ENCODE assay signal across 25 mouse cellular contexts in genomic region chr19:25133959-25134358, GRCm38 (mm10).
DNase-seq lines count a peak whose midpoint lies in the region; ATAC-seq and TF ChIP-seq lines count a peak whose summit lies in the region.
"Had no signal": no experiment of that assay in that cellular context is flagged by ENCODE, and none has a peak within 500 bp of the region (broad histone marks: within the 10 kb centered on the region; RNA-seq: fewer than 3 reads in every experiment).

No protein-coding gene starts in this region.

- peak; percentile 51 to 58 for TF ChIP-seq EP300 in MEL (IDR thresholded peaks at IDR 0.05; ENCODE audit: low read depth in 1 of 2, low read length in 2 of 2)

- peak; percentile 50 for DNase-seq in heart, embryonic 10.5 days (ENCODE audit: low spot score)
- no peak for DNase-seq in heart, postnatal 10 days
- peak; percentile 51 for DNase-seq in 416B (ENCODE audit: low read depth)
- peak; percentile 54 for DNase-seq in MEL (ENCODE audit: low read depth, low spot score)
- DNase-seq in MEL-GATA-1-ER (ENCODE audit: extremely low read depth, low read depth): peak; percentile 26
- DNase-seq in gastrocnemius, adult 18-20 months (ENCODE audit: low spot score): no peak
- DNase-seq: adrenal gland, adult 2 months; adrenal gland, adult 8-10 months; adrenal gland, postnatal 10 days; adrenal gland, postnatal 14 days; adrenal gland, postnatal 25 days; adrenal gland, postnatal 36 days; B cell, adult 2 months; cerebellum, adult 11 months; cerebellum, adult 11-12 months; cerebellum, adult 18-20 months; cerebellum, adult 2 months; cerebellum, adult 8-10 months had no signal

- intact Hi-C loops in heart, postnatal 10 days (cut with DNase I): loop anchor here (2.0 to 10.0 kb wide), 3 partner anchors 103 to 501 kb away; partner anchors contain the start of gene Kank1

- no peak overlapping the region for H3K9ac ChIP-seq in MEL (ENCODE audit: control insufficient read depth, low read depth, low read length, poor library complexity, severe bottlenecking)
- H3K9ac ChIP-seq in forebrain, embryonic 16.5 days (replicated peaks; ENCODE audit: low read depth, low read length): no peak overlapping the region

- no peaks in the 10 kb centered on the region for H3K27me3 ChIP-seq in heart, embryonic 10.5 days (ENCODE audit: insufficient read depth, poor library complexity, severe bottlenecking)
- H3K27me3 ChIP-seq in MEL (ENCODE audit: control insufficient read depth in 1 of 2, insufficient read depth in 2 of 2, low read length in 2 of 2): no peaks in the 10 kb centered on the region
- no peaks in the 10 kb centered on the region for H3K27me3 ChIP-seq in forebrain, embryonic 16.5 days (replicated peaks; ENCODE audit: control insufficient read depth, insufficient read depth, low read length)
- H3K27me3 ChIP-seq: CH12.LX, Patski had no signal

- no peaks in the 10 kb centered on the region for H3K79me2 ChIP-seq in MEL (ENCODE audit: control insufficient read depth, insufficient read depth, low read length, poor library complexity)

- no peak overlapping the region for H3K27ac ChIP-seq in heart, embryonic 10.5 days
- H3K27ac ChIP-seq in MEL (ENCODE audit: control insufficient read depth, low read depth, low read length): no peak overlapping the region
- no peak overlapping the region for H3K27ac ChIP-seq in forebrain, embryonic 16.5 days (ENCODE audit: low read length)

- no peaks in the 10 kb centered on the region for H3K9me3 ChIP-seq in heart, embryonic 10.5 days
- no peaks in the 10 kb centered on the region for H3K9me3 ChIP-seq in MEL (replicated peaks; ENCODE audit: insufficient read depth, low read length)
- H3K9me3 ChIP-seq in forebrain, embryonic 16.5 days (ENCODE audit: control insufficient read depth, low read length): no peaks in the 10 kb centered on the region

- no peak for ATAC-seq in granulocyte monocyte progenitor cell, adult 5-6 weeks (replicated peaks; ENCODE audit: poor library complexity, severe bottlenecking)
- no peak for ATAC-seq in forebrain, embryonic 16.5 days
- ATAC-seq: activated CD4-positive, CD25-positive, alpha-beta regulatory T cell, adult 4 months; CD4-positive, CD25-positive, alpha-beta regulatory T cell, adult 4 months; Patski had no signal

- H3K4me1 ChIP-seq in heart, embryonic 10.5 days: peaks cover 18% of the 10 kb centered on the region
- peaks cover 4 to 7% of the 10 kb centered on the region in 2 experiments; a peak in 3 of 4 replicates for H3K4me1 ChIP-seq in MEL (ENCODE audit: control insufficient read depth in 1 of 2, insufficient read depth in 2 of 2, low read length in 2 of 2)
- H3K4me1 ChIP-seq in forebrain, embryonic 16.5 days (replicated peaks; ENCODE audit: control insufficient read depth, insufficient read depth, low read length): no peaks in the 10 kb centered on the region

- H3K4me3 ChIP-seq in heart, embryonic 10.5 days: no peak overlapping the region
- no peak overlapping the region for H3K4me3 ChIP-seq in MEL (ENCODE audit: control insufficient read depth in 1 of 2, insufficient read depth in 1 of 2, low read depth in 2 of 2, low read length in 2 of 2)
- no peak overlapping the region for H3K4me3 ChIP-seq in forebrain, embryonic 16.5 days (replicated peaks; ENCODE audit: low read length)

- WGBS in heart, embryonic 10.5 days: 81% methylated on average over 2 of the region's 2 CpGs
- WGBS in forebrain, embryonic 16.5 days: 77% methylated on average over 2 of the region's 2 CpGs

- TF ChIP-seq RAD21 in MEL (IDR thresholded peaks at IDR 0.05; ENCODE audit: low read depth, low read length): no peak

- H3K36me3 ChIP-seq in heart, embryonic 10.5 days: no peaks in the 10 kb centered on the region
- peaks cover 11 to 24% of the 10 kb centered on the region in 2 experiments for H3K36me3 ChIP-seq in MEL (ENCODE audit: control insufficient read depth in 1 of 2, insufficient read depth in 2 of 2, low read length in 2 of 2)
- no peaks in the 10 kb centered on the region for H3K36me3 ChIP-seq in forebrain, embryonic 16.5 days (ENCODE audit: control insufficient read depth, insufficient read depth)
- H3K36me3 ChIP-seq: G1E had no signal

- H3K4me2 ChIP-seq in forebrain, embryonic 16.5 days (ENCODE audit: low read length): no peak overlapping the region

- no peak for TF ChIP-seq CTCF in MEL (IDR thresholded peaks at IDR 0.05 in 2 of 3, conservative IDR thresholded peaks at IDR 0.05 in 1 of 3; ENCODE audit: control insufficient read depth in 1 of 3, insufficient read depth in 1 of 3, low read depth in 2 of 3, low read length in 3 of 3, poor library complexity in 1 of 3, severe bottlenecking in 1 of 3)

- TF ChIP-seq POLR2A in MEL (IDR thresholded peaks at IDR 0.05; ENCODE audit: control insufficient read depth in 1 of 2, insufficient read depth in 1 of 2, low read depth in 1 of 2, low read length in 2 of 2, poor library complexity in 1 of 2): no peak

TF ChIP-seq in MEL, 35 proteins besides CTCF, POLR2A, EP300 and RAD21:
- TF ChIP-seq GATA1 (IDR thresholded peaks at IDR 0.05; ENCODE audit: low read depth, low read length): peak; percentile 60
- peak; percentile 24; the same call in 1 of the 2 replicates for TF ChIP-seq ZKSCAN1 (IDR thresholded peaks at IDR 0.05; ENCODE audit: low read depth, low read length)
- TF ChIP-seq ZNF384 (IDR thresholded peaks at IDR 0.05; ENCODE audit: low read depth, low read length): peak; percentile 89
- no peak for TF ChIP-seq NRF1 (IDR thresholded peaks at IDR 0.05; ENCODE audit: insufficient read depth, low read depth, low read length, poor library complexity, severe bottlenecking)
- TF ChIP-seq MYB (IDR thresholded peaks at IDR 0.05; ENCODE audit: low read depth, low read length): peak; percentile 14; the same call in 1 of the 2 replicates
- no peak for TF ChIP-seq UBTF (IDR thresholded peaks at IDR 0.05; ENCODE audit: borderline replicate concordance, insufficient read depth, low read depth, low read length)
- TF ChIP-seq SMC3 (IDR thresholded peaks at IDR 0.05; ENCODE audit: low read depth, low read length): no peak
- TF ChIP-seq TCF12 (IDR thresholded peaks at IDR 0.05; ENCODE audit: low read depth, low read length): 0 out of 2 replicates have a peak, but pooled peaks have one; percentile 6
- TF ChIP-seq SIN3A (IDR thresholded peaks at IDR 0.05; ENCODE audit: low read length): 0 out of 2 replicates have a peak, but pooled peaks have one; percentile 18
- 0 out of 2 replicates have a peak, but pooled peaks have one; percentile 48 for TF ChIP-seq MAZ (IDR thresholded peaks at IDR 0.05; ENCODE audit: low read depth, low read length)
- no peak for TF ChIP-seq MAX (IDR thresholded peaks at IDR 0.05; ENCODE audit: low read length)
TF ChIP-seq in MEL: peak in this region for 7.

Comparison
In these comparisons a context has a peak if more than half of its experiments do, and no peak if none do; other contexts are left out.
1. DNase-seq: peak in heart, embryonic 10.5 days (single experiment), 416B (single experiment), MEL (single experiment) and MEL-GATA-1-ER (single experiment); none in heart, postnatal 10 days (0 of 2) and gastrocnemius, adult 18-20 months (single experiment).